Mouse (Mus musculus) embryonic fibroblast, embryonic 13.5 days (primary cell): ENCODE results near the gene Olfr794.

Source experiments
- CTCF ChIP-seq: IDR thresholded peaks from 2 replicates; pipeline ENCODE4 v1.5.1; 2011; ENCODE audit warnings: mild to moderate bottlenecking, control low read depth, low read length, moderate library complexity, borderline replicate concordance; ENCODE audit not compliant: insufficient read depth
- POLR2A ChIP-seq: IDR thresholded peaks from 2 replicates; pipeline ENCODE4 v1.6.1; 2011; ENCODE audit warnings: low read depth, mild to moderate bottlenecking, control low read depth, low read length, moderate library complexity

DNA sequence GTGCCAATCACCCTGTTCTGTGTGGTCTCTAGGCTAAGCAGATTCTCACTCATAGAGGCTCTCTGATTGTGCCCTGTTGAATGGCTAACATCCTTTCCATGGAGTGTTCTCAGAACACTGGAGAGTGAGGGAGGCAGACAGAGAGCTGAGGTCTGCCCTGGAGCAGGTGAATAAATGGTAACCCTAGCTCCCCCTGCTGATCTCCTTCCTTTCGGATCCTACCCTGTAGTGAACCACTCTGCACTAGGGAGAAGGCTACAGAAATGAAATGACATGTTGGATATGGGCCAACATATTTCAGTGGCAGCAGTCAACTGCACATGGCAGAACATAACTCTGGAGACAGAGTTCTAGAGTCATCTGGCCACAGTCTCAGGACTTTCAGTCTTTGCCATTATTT is 54.3 kb downstream of the Olfr794 start:
- TF ChIP-seq CTCF = no peak
- TF ChIP-seq POLR2A = no peak
